Mouse (Mus musculus) C3H10T1/2 (cell line): Measurements from ENCODE around the gene Ajm1. TPM values are rescaled to one million over a fixed set of nuclear protein-coding genes. Genes with fewer than 3 reads are reported as not detected.

ENCODE experiments used
- polyA plus RNA-seq, 2 experiments: library from polyadenylated mRNA; unstranded; fragments of >200 nt; fragmentation: generic; extraction: Trizol; gene quantifications; one replicate each; pipeline ENCODE4 v1.2.1; 2012; ENCODE audit warnings: missing spikeins in 2 of 2

The Ajm1 gene
- 1 to 10 TPM in 1 of 2 experiments, under 1 TPM in 1; 0.04 to 1.9 TPM for polyA plus RNA-seq

DNA sequence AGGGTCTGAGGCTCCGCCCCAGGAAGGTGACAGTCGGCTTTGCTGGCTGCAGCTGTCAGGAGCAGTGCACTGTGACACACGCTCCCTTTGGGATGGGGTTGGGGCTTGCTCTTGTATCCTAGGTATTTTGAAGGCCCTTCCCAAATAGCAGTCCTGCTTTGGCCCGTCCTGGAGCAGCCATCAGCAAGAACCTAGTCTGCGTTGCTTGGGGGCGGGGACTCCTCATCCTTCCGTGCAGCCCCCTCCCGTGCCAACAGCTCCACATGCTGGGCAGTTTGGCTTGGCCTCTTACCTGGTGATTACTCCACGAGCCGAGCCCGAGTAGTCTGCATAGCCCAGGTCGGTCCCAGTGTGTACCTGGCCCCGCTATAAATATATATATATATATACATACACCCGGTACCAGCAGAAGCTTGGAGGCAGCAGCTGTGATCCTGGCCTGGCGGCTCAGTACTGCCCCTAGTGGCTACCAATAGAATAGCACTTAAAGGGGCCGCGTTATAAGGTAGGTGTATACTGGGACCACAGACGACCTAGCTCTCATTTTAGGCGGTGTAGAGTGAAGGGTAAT, at the start of gene Ajm1:
TSS of gene Ajm1 (minus strand) at position 464 of the 571 bp plus-strand sequence.

GRCm38 (mm10) chr2:25627811-25628210, 46.3 kb upstream of the Ajm1 start, which contains the start of gene Fcna:
Fcna (minus strand) TSS chr2:25628030.

GRCm38 (mm10) chr2:25621229-25622200, 40.0 kb upstream of the Ajm1 start, which contains the start of gene Tmem141:
Tmem141 (minus strand) TSS chr2:25622005.

GRCm38 (mm10) chr2:25617578-25617977, 36.0 kb upstream of the Ajm1 start, which contains the start of gene Ccdc183:
Ccdc183 (minus strand) TSS chr2:25617678.

GRCm38 (mm10) chr2:25607761-25608622, 26.4 kb upstream of the Ajm1 start, which contains the start of gene Rabl6:
Rabl6 (minus strand) TSS chr2:25608521.

GRCm38 (mm10) chr2:25574579-25575431, 6.8 kb downstream of the Ajm1 start, which contains the start of the genes Mamdc4 and Phpt1:
Mamdc4 (minus strand) TSS chr2:25574845.
Phpt1 (minus strand) TSS chr2:25575224.

DNA sequence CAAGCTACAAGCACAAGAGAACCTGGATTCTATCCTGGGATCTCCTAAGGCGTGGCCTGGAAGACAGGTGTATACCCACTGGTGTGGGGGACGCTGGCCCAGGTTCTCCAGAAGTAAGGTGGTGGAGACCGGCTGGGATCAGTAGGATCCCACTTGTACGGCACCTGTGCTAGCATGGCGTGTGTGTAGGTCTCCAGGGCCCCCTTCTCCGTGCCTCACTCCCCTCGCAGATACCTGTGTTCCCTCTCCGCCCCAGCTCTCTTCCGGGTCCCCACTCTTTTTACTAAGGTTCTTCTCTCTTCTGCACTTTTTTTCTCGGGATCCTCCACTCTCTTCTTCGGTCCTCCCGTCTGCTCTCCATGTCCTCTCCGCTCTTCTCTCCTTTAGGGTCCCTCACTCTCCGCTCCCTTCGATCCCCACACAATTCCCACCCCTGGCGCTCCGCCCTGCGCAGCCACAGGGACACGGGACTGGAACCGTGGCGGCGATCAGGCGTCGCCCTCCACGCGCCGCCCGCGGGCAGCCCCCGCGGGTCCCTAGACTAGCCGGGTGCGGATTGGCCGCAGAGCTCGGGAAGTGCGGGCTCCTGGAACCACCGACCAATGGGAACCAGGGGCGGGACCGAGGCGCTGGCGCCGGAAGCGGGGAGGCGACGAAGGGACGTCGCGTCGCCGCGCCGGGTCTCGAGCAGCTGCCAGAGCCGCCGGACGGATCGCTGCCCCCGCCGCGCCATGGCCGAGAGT, 24.2 kb downstream of the Ajm1 start, which contains the start of gene Edf1:
TSS of gene Edf1 (plus strand) at position 627 of the 743 bp plus-strand sequence.

DNA sequence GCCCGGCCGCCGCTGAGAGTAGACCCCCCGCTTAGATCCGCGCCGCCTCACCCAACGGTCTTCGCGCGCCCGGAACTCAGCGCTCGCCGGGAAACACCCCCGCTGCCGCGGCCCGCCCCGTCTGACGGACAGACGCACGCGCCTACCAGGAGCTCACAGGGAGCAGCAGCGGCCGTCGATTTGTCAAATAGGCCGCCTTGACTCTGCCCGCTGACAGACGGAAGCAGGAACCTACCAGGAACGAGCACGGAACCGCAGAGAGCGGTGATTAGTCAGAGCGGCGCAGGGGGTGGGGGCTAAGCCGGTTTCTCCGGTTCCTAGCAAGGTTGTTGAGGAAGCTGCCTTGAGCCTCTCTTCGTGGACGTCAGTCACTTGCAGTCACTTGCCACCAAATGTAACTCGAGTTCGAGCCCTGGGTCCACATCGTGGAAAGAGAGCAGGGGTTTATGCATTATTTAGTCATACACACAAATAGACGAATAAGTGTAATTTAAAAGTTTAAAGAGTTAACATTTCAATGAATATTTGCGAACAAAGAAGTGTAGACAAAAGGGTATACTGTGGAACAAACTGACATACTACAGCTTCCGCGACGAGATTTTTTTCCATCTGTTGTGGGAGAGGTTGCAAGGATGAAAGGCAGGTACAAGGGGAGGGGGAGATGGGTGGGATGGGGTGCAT, 34.6 kb downstream of the Ajm1 start, which contains the start of gene Traf2:
TSS of gene Traf2 (minus strand) at position 130 of the 681 bp plus-strand sequence.

Other genes starting within 250 kb of the Ajm1 start
- gene Man1b1, start 249.4 kb downstream of the Ajm1 start, polyA plus RNA-seq, result 10 to 100 TPM; 16.1 to 49.7 TPM
- gene Dpp7, start 225.4 kb downstream of the Ajm1 start, polyA plus RNA-seq, result 10 to 100 TPM; 31.1 to 38.1 TPM
- gene Uap1l1, start 216.1 kb downstream of the Ajm1 start, polyA plus RNA-seq, result 100 to 1,000 TPM; 149 to 433 TPM
- gene Sapcd2, start 209.4 kb downstream of the Ajm1 start, polyA plus RNA-seq, result 10 to 100 TPM; 18.0 to 25.7 TPM
- gene Entpd2, start 185.9 kb downstream of the Ajm1 start, polyA plus RNA-seq, result under 1 TPM in 1 of 2 experiments, not detected in 1; 0.12 TPM
- gene Npdc1, start 182.4 kb downstream of the Ajm1 start, polyA plus RNA-seq, result 100 to 1,000 TPM; 183 to 212 TPM
- under 1 TPM; 0.13 to 0.42 TPM for gene Fut7, start 158.5 kb downstream of the Ajm1 start, polyA plus RNA-seq
- gene Abca2, start 153.1 kb downstream of the Ajm1 start, polyA plus RNA-seq, result 10 to 100 TPM in 1 of 2 experiments, 1 to 10 TPM in 1; 4.8 to 13.4 TPM
- gene Clic3, start 124.9 kb downstream of the Ajm1 start, polyA plus RNA-seq, result under 1 TPM; 0.15 to 0.94 TPM
- gene Paxx, start 120.7 kb downstream of the Ajm1 start, polyA plus RNA-seq, result 10 to 100 TPM; 25.6 to 61.9 TPM
- under 1 TPM; 0.07 to 0.30 TPM for gene Ptgds, start 111.7 kb downstream of the Ajm1 start, polyA plus RNA-seq
- gene Lcn12, start 87.8 kb downstream of the Ajm1 start, polyA plus RNA-seq, result not detected
- 10 to 100 TPM; 24.9 to 52.5 TPM for gene Fbxw5, start 81.0 kb downstream of the Ajm1 start, polyA plus RNA-seq
- 1 to 10 TPM in 1 of 2 experiments, under 1 TPM in 1; 0.85 to 9.2 TPM for gene C8g, start 80.0 kb downstream of the Ajm1 start, polyA plus RNA-seq
- 10 to 100 TPM; 29.4 to 32.2 TPM for gene Traf2, start 34.8 kb downstream of the Ajm1 start, polyA plus RNA-seq
- gene Edf1, start 23.9 kb downstream of the Ajm1 start, polyA plus RNA-seq, result 100 to 1,000 TPM; 602 to 888 TPM
- gene Mamdc4, start 6.9 kb downstream of the Ajm1 start, polyA plus RNA-seq, result 1 to 10 TPM in 1 of 2 experiments, under 1 TPM in 1; 0.09 to 1.1 TPM
- 100 to 1,000 TPM; 104 to 192 TPM for gene Phpt1, start 6.5 kb downstream of the Ajm1 start, polyA plus RNA-seq
- 10 to 100 TPM; 38.7 to 57.3 TPM for gene Rabl6, start 26.8 kb upstream of the Ajm1 start, polyA plus RNA-seq
- gene Ccdc183, start 35.9 kb upstream of the Ajm1 start, polyA plus RNA-seq, result 1 to 10 TPM in 1 of 2 experiments, under 1 TPM in 1; 0.82 to 1.3 TPM
- gene Tmem141, start 40.2 kb upstream of the Ajm1 start, polyA plus RNA-seq, result 1 to 10 TPM; 5.8 to 8.5 TPM
- gene Fcna, start 46.3 kb upstream of the Ajm1 start, polyA plus RNA-seq, result under 1 TPM; 0.09 to 0.51 TPM
- gene Lcn8, start 71.4 kb upstream of the Ajm1 start, polyA plus RNA-seq, result not detected
- gene Lcn5, start 76.2 kb upstream of the Ajm1 start, polyA plus RNA-seq, result not detected
- not detected for gene Lcn6, start 95.0 kb upstream of the Ajm1 start, polyA plus RNA-seq
- not detected for gene Lcn10, start 101.0 kb upstream of the Ajm1 start, polyA plus RNA-seq
- gene Obp2a, start 118.3 kb upstream of the Ajm1 start, polyA plus RNA-seq, result not detected
- not detected for gene Bmyc, start 125.0 kb upstream of the Ajm1 start, polyA plus RNA-seq
- gene Obp2b, start 155.3 kb upstream of the Ajm1 start, polyA plus RNA-seq, result not detected
- gene Lcn3, start 183.8 kb upstream of the Ajm1 start, polyA plus RNA-seq, result not detected
- gene Lcn11, start 195.3 kb upstream of the Ajm1 start, polyA plus RNA-seq, result not detected
- gene Gm13539, start 200.5 kb upstream of the Ajm1 start, polyA plus RNA-seq, result not detected
- not detected for gene Glt6d1, start 234.1 kb upstream of the Ajm1 start, polyA plus RNA-seq
- not detected for gene Lcn9, start 241.4 kb upstream of the Ajm1 start, polyA plus RNA-seq